Mouse (Mus musculus) bone marrow macrophage, adult 2 months (primary cell): Measurements from ENCODE around the gene Farsa. TPM values are rescaled to one million over a fixed set of nuclear protein-coding genes. Genes with fewer than 3 reads are reported as not detected.
A peak's percentile ranks its signal among the peaks of the same experiment; 100 is the strongest.

Source experiments
- H3K27ac ChIP-seq: 2 replicates; pipeline ENCODE4 v1.5.1; 2012; ENCODE audit warnings: low read depth, low read length; ENCODE audit not compliant: insufficient read depth
- H3K4me1 ChIP-seq: 2 replicates; pipeline ENCODE4 v1.6.1; 2012; ENCODE audit warnings: low read length; ENCODE audit not compliant: control insufficient read depth, insufficient read depth
- H3K4me3 ChIP-seq: 2 replicates; pipeline ENCODE4 v1.5.1; 2012; ENCODE audit warnings: mild to moderate bottlenecking, low read length, moderate library complexity; ENCODE audit not compliant: insufficient read depth
- CTCF ChIP-seq: IDR thresholded peaks from 2 replicates; pipeline ENCODE4 v1.5.1; 2012; ENCODE audit warnings: low read depth, mild to moderate bottlenecking, low read length, moderate library complexity
- POLR2A ChIP-seq: IDR thresholded peaks from 2 replicates; pipeline ENCODE4 v1.6.1; 2012; ENCODE audit warnings: mild to moderate bottlenecking, low read depth, low read length, borderline replicate concordance
- polyA plus RNA-seq: library from polyadenylated mRNA; stranded (reverse); fragments of >200 nt; gene quantifications from 2 replicates; pipeline ENCODE4 v1.2.4, GENCODE M21; 2012; ENCODE audit not compliant: missing spikeins, insufficient read depth, insufficient read length

Farsa gene
- polyA plus RNA-seq, 1 experiment: 30.5 TPM

- H3K4me1 ChIP-seq: peaks cover 3% of the 10 kb centered on the region; the same call in 1 of the 2 replicates
- TF ChIP-seq CTCF (no peak), POLR2A (no peak)
- H3K27ac ChIP-seq: no peak overlapping the region
- H3K4me3 ChIP-seq: peak overlapping the region; percentile 64
Observed at GRCm38 (mm10) chr8:84902367-84902919, 45.7 kb downstream of the Farsa start.

GRCm38 (mm10) chr8:84902920-84903661 is 46.3 kb downstream of the Farsa start:
- Histone ChIP-seq H3K4me1 (peaks cover 5% of the 10 kb centered on the region), H3K4me3 (peak overlapping the region; percentile 64), H3K27ac (no peak overlapping the region)
- TF ChIP-seq POLR2A: no peak
- TF ChIP-seq CTCF: peak; percentile 45

GRCm38 (mm10) chr8:84904351-84904750 is 47.6 kb downstream of the Farsa start:
- peaks cover 5% of the 10 kb centered on the region for H3K4me1 ChIP-seq
- TF ChIP-seq CTCF (no peak), POLR2A (no peak)
- no peak overlapping the region for H3K4me3 ChIP-seq
- no peak overlapping the region for H3K27ac ChIP-seq

GRCm38 (mm10) chr8:84907037-84907436 is 50.2 kb downstream of the Farsa start:
- H3K4me3 ChIP-seq: no peak overlapping the region
- TF ChIP-seq POLR2A: no peak
- TF ChIP-seq CTCF: no peak
- H3K27ac ChIP-seq: no peak overlapping the region
- H3K4me1 ChIP-seq: peaks cover 12% of the 10 kb centered on the region

- H3K4me1 ChIP-seq: peaks cover 12% of the 10 kb centered on the region
- no peak overlapping the region for H3K4me3 ChIP-seq
- TF ChIP-seq CTCF: no peak
- TF ChIP-seq POLR2A: no peak
- H3K27ac ChIP-seq: peak overlapping the region; percentile 22; the same call in 1 of the 2 replicates
Observed at GRCm38 (mm10) chr8:84907493-84907892, 50.7 kb downstream of the Farsa start.

GRCm38 (mm10) chr8:84907979-84908378 is 51.2 kb downstream of the Farsa start:
- Histone ChIP-seq H3K27ac (peak overlapping the region; percentile 70), H3K4me3 (peak overlapping the region; percentile 49)

GRCm38 (mm10) chr8:84908421-84909161 is 51.8 kb downstream of the Farsa start, which contains the start of gene Dnase2a:
TSS of gene Dnase2a (plus strand) at chr8:84908560.
- Histone ChIP-seq H3K4me1 (peaks cover 12% of the 10 kb centered on the region), H3K4me3 (peak within 1 kb of the TSS; percentile 94), H3K27ac (peak within 1 kb of the TSS; percentile 91)
- TF ChIP-seq POLR2A: peak; percentile 87; the same call in 1 of the 2 replicates
- no peak for TF ChIP-seq CTCF

More at GRCm38 (mm10) chr8:84907979-84908378, 51.2 kb downstream of the Farsa start:
- TF ChIP-seq CTCF: peak; percentile 53
- peaks cover 12% of the 10 kb centered on the region for H3K4me1 ChIP-seq

GRCm38 (mm10) chr8:84909162-84909767 is 52.5 kb downstream of the Farsa start:
- Histone ChIP-seq H3K4me3 (peak overlapping the region; percentile 94), H3K4me1 (peaks cover 15% of the 10 kb centered on the region), H3K27ac (peak overlapping the region; percentile 91)
- no peak for TF ChIP-seq CTCF
- TF ChIP-seq POLR2A: no peak

GRCm38 (mm10) chr8:84909949-84910348 is 53.2 kb downstream of the Farsa start:
- H3K4me3 ChIP-seq: peak overlapping the region; percentile 94
- no peak overlapping the region for H3K27ac ChIP-seq
- TF ChIP-seq CTCF: no peak
- no peak for TF ChIP-seq POLR2A
- H3K4me1 ChIP-seq: peaks cover 15% of the 10 kb centered on the region
